Mouse (Mus musculus) midbrain, postnatal 0 days (tissue): ENCODE data around the gene Olfr1189. TPM values are rescaled to one million over a fixed set of nuclear protein-coding genes. Genes with fewer than 3 reads are reported as not detected.
"Not testable (repeated sequence)": the region's sequence is repeated elsewhere in the genome, so short reads cannot be mapped to it uniquely, and the experiment has no call there.

Experiments
- ATAC-seq: fragments of 200-750 bp; cut with Nextera tagmentation; 2 replicates; pipeline ENCODE4 v1.8.0; 2017; ENCODE audit warnings: moderate number of reproducible peaks, mild to moderate bottlenecking, moderate TSS enrichment, moderate library complexity; ENCODE audit not compliant: low FRiP score
- DNase-seq: peaks from one replicate; pipeline ENCODE4 v3.0.0-alpha.2; 2015; ENCODE audit warnings: low spot score
- H3K27ac ChIP-seq: fragments of 300-500 bp; sonication (generic); 2 replicates; pipeline ENCODE4 v1.5.1; 2014; ENCODE audit warnings: low read depth, mild to moderate bottlenecking, low read length, mixed read lengths
- H3K27me3 ChIP-seq: fragments of 300-500 bp; sonication (generic); 2 replicates; pipeline ENCODE4 v1.6.1; 2014; ENCODE audit warnings: low read length, control low read depth, mixed read lengths; ENCODE audit not compliant: insufficient read depth
- H3K36me3 ChIP-seq: fragments of 300-500 bp; sonication (generic); 2 replicates; pipeline ENCODE4 v1.6.1; 2014; ENCODE audit warnings: low read length, control low read depth, mixed read lengths; ENCODE audit not compliant: insufficient read depth
- H3K4me1 ChIP-seq: fragments of 300-500 bp; sonication (generic); 2 replicates; pipeline ENCODE4 v1.6.1; 2014; ENCODE audit warnings: mild to moderate bottlenecking, control low read depth, antibody characterized with exemption, low read length, mixed read lengths; ENCODE audit not compliant: insufficient read depth
- H3K4me2 ChIP-seq: fragments of 300-500 bp; sonication (generic); 2 replicates; pipeline ENCODE4 v1.6.1; 2014; ENCODE audit warnings: low read depth, mild to moderate bottlenecking, low read length, mixed read lengths; ENCODE audit not compliant: poor library complexity, severe bottlenecking
- H3K4me3 ChIP-seq: fragments of 300-500 bp; sonication (generic); 2 replicates; pipeline ENCODE4 v1.5.1; 2014; ENCODE audit warnings: low read depth, mild to moderate bottlenecking, low read length, moderate library complexity
- H3K9ac ChIP-seq: fragments of 300-500 bp; sonication (generic); replicated peaks from 2 replicates; pipeline ENCODE4 v1.6.1; 2014; ENCODE audit warnings: mild to moderate bottlenecking, low read length, moderate library complexity, mixed read lengths; ENCODE audit not compliant: poor library complexity, severe bottlenecking
- H3K9me3 ChIP-seq: fragments of 300-500 bp; sonication (generic); 2 replicates; pipeline ENCODE4 v1.6.1; 2016; ENCODE audit warnings: low read length, control low read depth
- CTCF ChIP-seq: IDR thresholded peaks from 2 replicates; pipeline ENCODE4 v1.5.1; 2016; ENCODE audit warnings: antibody characterized with exemption, mild to moderate bottlenecking
- WGBS: fragments of 180-500 bp; shearing (Covaris S2); extraction: QIAGEN DNeasy Blood & Tissue Kit; methylation state at CpG from one replicate; pipeline ENCODE4 v1.1.7; 2014; 5-methylcytosine and 5-hydroxymethylcytosine counted together
- polyA plus RNA-seq: library from polyadenylated mRNA; unstranded; fragments of >200 nt; fragmentation: Nextera tagmentation; extraction: Ambion mirVana; gene quantifications from 2 replicates; pipeline ENCODE4 v1.2.1, GENCODE M21; 2015
- total RNA-seq: library from RNA; depleted of rRNA; stranded (reverse); fragments of >200 nt; gene quantifications from 2 replicates; pipeline ENCODE4 v1.2.3, GENCODE M21; 2014; rRNA removed

The Olfr1189 gene
- total RNA-seq (not detected in 2 replicates), polyA plus RNA-seq (not detected in 2 replicates)

DNA sequence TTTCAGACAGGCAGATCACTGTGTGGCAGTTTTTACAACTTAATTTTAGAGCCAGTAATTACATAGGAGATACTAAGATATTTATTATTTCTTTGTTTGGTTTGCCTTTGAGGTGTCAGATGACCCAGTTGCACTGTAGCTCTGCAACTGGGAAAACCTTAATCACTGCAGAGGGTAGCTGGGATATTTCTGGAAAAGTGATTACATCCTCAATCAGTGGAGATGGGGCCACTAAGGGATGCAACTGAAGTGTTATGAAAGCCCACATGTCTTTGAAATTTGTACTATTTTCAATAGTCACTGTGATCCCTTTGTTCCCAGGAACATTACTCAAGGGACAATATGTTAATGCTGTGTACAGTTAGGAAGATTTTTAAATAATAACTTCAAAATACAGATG is at the start of gene Olfr1189:
TSS of gene Olfr1189 (plus strand) at position 301 of the 400 bp plus-strand sequence.
- no peaks in the 10 kb centered on the region for H3K27me3 ChIP-seq
- no peak within 1 kb of the TSS for H3K4me3 ChIP-seq
- no peak within 1 kb of the TSS for H3K4me2 ChIP-seq
- no peak for DNase-seq
- H3K4me1 ChIP-seq: no peaks in the 10 kb centered on the region
- H3K27ac ChIP-seq: no peak within 1 kb of the TSS
- no peaks in the 10 kb centered on the region for H3K36me3 ChIP-seq
- no peak for ATAC-seq
- no peaks in the 10 kb centered on the region for H3K9me3 ChIP-seq
- H3K9ac ChIP-seq: no peak within 1 kb of the TSS
- TF ChIP-seq CTCF: no peak

- no peaks in the 10 kb centered on the region for H3K27me3 ChIP-seq
- no peaks in the 10 kb centered on the region for H3K36me3 ChIP-seq
- H3K27ac ChIP-seq: no peak within 1 kb of the TSS
- H3K4me1 ChIP-seq: no peaks in the 10 kb centered on the region
- no peak within 1 kb of the TSS for H3K4me3 ChIP-seq
- H3K9ac ChIP-seq: no peak within 1 kb of the TSS
- no peak for TF ChIP-seq CTCF
- 88% methylated on average over 2 of the region's 2 CpGs for WGBS
- ATAC-seq (no peak), DNase-seq (no peak)
- no peaks in the 10 kb centered on the region for H3K9me3 ChIP-seq
- no peak within 1 kb of the TSS for H3K4me2 ChIP-seq
Observed at GRCm38 (mm10) chr2:88556635-88557034, 29.6 kb upstream of the Olfr1189 start, which contains the start of gene Olfr1188. Gene Olfr1188, plus strand, starts transcription at chr2:88556935.

DNA sequence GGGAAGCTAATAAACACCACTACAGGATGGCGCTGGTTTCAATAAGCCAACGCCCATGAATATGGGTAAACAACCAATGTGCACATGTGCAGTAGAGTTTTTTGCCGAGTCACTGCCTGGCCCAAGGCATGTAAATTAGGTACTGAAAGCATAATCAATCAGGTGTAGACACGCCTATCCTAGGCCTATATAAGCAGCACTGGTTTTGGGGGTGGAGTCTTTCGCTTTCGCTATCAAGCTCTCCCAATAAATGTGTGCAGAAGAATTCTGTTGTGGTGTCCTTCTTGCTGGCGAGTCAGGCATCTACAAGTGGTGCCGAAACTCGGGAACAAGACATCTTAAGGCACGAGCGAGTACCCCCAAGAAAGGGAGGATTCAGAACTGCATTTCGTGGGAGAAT is 13.6 kb upstream of the Olfr1189 start:
- not testable (repeated sequence) for H3K4me1 ChIP-seq, H3K9me3 ChIP-seq, H3K9ac ChIP-seq, DNase-seq, H3K4me3 ChIP-seq, H3K27ac ChIP-seq, ATAC-seq, H3K27me3 ChIP-seq, H3K36me3 ChIP-seq, H3K4me2 ChIP-seq
- WGBS: 92% methylated on average over 12 of the region's 12 CpGs

- DNase-seq, ATAC-seq: not testable (repeated sequence)
Observed at GRCm38 (mm10) chr2:88640242-88640641, 54.0 kb downstream of the Olfr1189 start, which contains the start of gene Olfr1191-ps1. Gene Olfr1191-ps1, plus strand, starts transcription at chr2:88640542.

More at GRCm38 (mm10) chr2:88640242-88640641, 54.0 kb downstream of the Olfr1189 start, which contains the start of gene Olfr1191-ps1:
- H3K4me1 ChIP-seq, H3K4me3 ChIP-seq, H3K9me3 ChIP-seq, H3K36me3 ChIP-seq, H3K27me3 ChIP-seq, H3K4me2 ChIP-seq, H3K9ac ChIP-seq, H3K27ac ChIP-seq: not testable (repeated sequence)
- WGBS: 92% methylated on average over 1 of the region's 1 CpGs

Other genes with a start within 250 kb of the Olfr1189 start
- gene Olfr1176, start 249.7 kb upstream of the Olfr1189 start, total RNA-seq: not detected in 2 replicates
- not detected in 2 replicates for gene Olfr1176, start 249.7 kb upstream of the Olfr1189 start, polyA plus RNA-seq
- not detected in 2 replicates for gene Olfr1177-ps, start 240.0 kb upstream of the Olfr1189 start, total RNA-seq
- not detected in 2 replicates for gene Olfr1177-ps, start 240.0 kb upstream of the Olfr1189 start, polyA plus RNA-seq
- not detected in 2 replicates for gene Olfr1178, start 199.4 kb upstream of the Olfr1189 start, total RNA-seq
- not detected in 2 replicates for gene Olfr1178, start 199.4 kb upstream of the Olfr1189 start, polyA plus RNA-seq
- gene Olfr1179, start 180.0 kb upstream of the Olfr1189 start, total RNA-seq: not detected in 2 replicates
- gene Olfr1179, start 180.0 kb upstream of the Olfr1189 start, polyA plus RNA-seq: not detected in 2 replicates
- gene Olfr1180, start 167.3 kb upstream of the Olfr1189 start, total RNA-seq: not detected in 2 replicates
- gene Olfr1180, start 167.3 kb upstream of the Olfr1189 start, polyA plus RNA-seq: not detected in 2 replicates
- gene Olfr1181, start 160.3 kb upstream of the Olfr1189 start, total RNA-seq: not detected in 2 replicates
- gene Olfr1181, start 160.3 kb upstream of the Olfr1189 start, polyA plus RNA-seq: not detected in 2 replicates
- gene Gm13757, start 137.3 kb upstream of the Olfr1189 start, total RNA-seq: not detected in 2 replicates
- not detected in 2 replicates for gene Gm13757, start 137.3 kb upstream of the Olfr1189 start, polyA plus RNA-seq
- gene Olfr1183, start 131.6 kb upstream of the Olfr1189 start, total RNA-seq: not detected in 2 replicates
- gene Olfr1183, start 131.6 kb upstream of the Olfr1189 start, polyA plus RNA-seq: not detected in 2 replicates
- not detected in 2 replicates for gene Olfr1184, start 102.9 kb upstream of the Olfr1189 start, total RNA-seq
- gene Olfr1184, start 102.9 kb upstream of the Olfr1189 start, polyA plus RNA-seq: not detected in 2 replicates
- not detected in 2 replicates for gene Olfr1185-ps1, start 93.1 kb upstream of the Olfr1189 start, total RNA-seq
- gene Olfr1185-ps1, start 93.1 kb upstream of the Olfr1189 start, polyA plus RNA-seq: not detected in 2 replicates
- not detected in 2 replicates for gene Olfr1186, start 67.9 kb upstream of the Olfr1189 start, total RNA-seq
- not detected in 2 replicates for gene Olfr1186, start 67.9 kb upstream of the Olfr1189 start, polyA plus RNA-seq
- not detected in 2 replicates for gene Olfr1188, start 29.5 kb upstream of the Olfr1189 start, total RNA-seq
- not detected in 2 replicates for gene Olfr1188, start 29.5 kb upstream of the Olfr1189 start, polyA plus RNA-seq
- gene Olfr1191-ps1, start 54.1 kb downstream of the Olfr1189 start, total RNA-seq: 0.28 TPM in 1 of 2 replicates, not detected in the other
- not detected in 2 replicates for gene Olfr1191-ps1, start 54.1 kb downstream of the Olfr1189 start, polyA plus RNA-seq
- gene Olfr1192-ps1, start 62.1 kb downstream of the Olfr1189 start, total RNA-seq: not detected in 2 replicates
- gene Olfr1192-ps1, start 62.1 kb downstream of the Olfr1189 start, polyA plus RNA-seq: not detected in 2 replicates
- not detected in 2 replicates for gene Olfr1193, start 89.2 kb downstream of the Olfr1189 start, total RNA-seq
- not detected in 2 replicates for gene Olfr1193, start 89.2 kb downstream of the Olfr1189 start, polyA plus RNA-seq
- not detected in 2 replicates for gene Olfr1195, start 102.7 kb downstream of the Olfr1189 start, total RNA-seq
- not detected in 2 replicates for gene Olfr1195, start 102.7 kb downstream of the Olfr1189 start, polyA plus RNA-seq
- gene Olfr1196, start 118.1 kb downstream of the Olfr1189 start, total RNA-seq: not detected in 2 replicates
- not detected in 2 replicates for gene Olfr1196, start 118.1 kb downstream of the Olfr1189 start, polyA plus RNA-seq
- not detected in 2 replicates for gene Olfr1197, start 145.9 kb downstream of the Olfr1189 start, total RNA-seq
- gene Olfr1197, start 145.9 kb downstream of the Olfr1189 start, polyA plus RNA-seq: not detected in 2 replicates
- not detected in 2 replicates for gene Olfr1198, start 164.9 kb downstream of the Olfr1189 start, total RNA-seq
- gene Olfr1198, start 164.9 kb downstream of the Olfr1189 start, polyA plus RNA-seq: not detected in 2 replicates
- not detected in 2 replicates for gene Olfr1199, start 174.0 kb downstream of the Olfr1189 start, total RNA-seq
- not detected in 2 replicates for gene Olfr1199, start 174.0 kb downstream of the Olfr1189 start, polyA plus RNA-seq
- gene Olfr1200, start 184.0 kb downstream of the Olfr1189 start, total RNA-seq: not detected in 2 replicates
- gene Olfr1200, start 184.0 kb downstream of the Olfr1189 start, polyA plus RNA-seq: not detected in 2 replicates
- gene Olfr1201, start 206.6 kb downstream of the Olfr1189 start, total RNA-seq: not detected in 2 replicates
- gene Olfr1201, start 206.6 kb downstream of the Olfr1189 start, polyA plus RNA-seq: not detected in 2 replicates
- gene Olfr1202, start 228.0 kb downstream of the Olfr1189 start, total RNA-seq: not detected in 2 replicates
- gene Olfr1202, start 228.0 kb downstream of the Olfr1189 start, polyA plus RNA-seq: 0.04 TPM in 1 of 2 replicates, not detected in the other
- gene Olfr1205, start 243.3 kb downstream of the Olfr1189 start, total RNA-seq: not detected in 2 replicates
- gene Olfr1205, start 243.3 kb downstream of the Olfr1189 start, polyA plus RNA-seq: not detected in 2 replicates